Mouse (Mus musculus): Measurements from ENCODE around the gene Tril. TPM values are rescaled to one million over a fixed set of nuclear protein-coding genes. Genes with fewer than 3 reads are reported as not detected.

Gene Tril
- total and polyA plus RNA-seq, 3 experiments, result 0.11 TPM; not detected in 2

DNA sequence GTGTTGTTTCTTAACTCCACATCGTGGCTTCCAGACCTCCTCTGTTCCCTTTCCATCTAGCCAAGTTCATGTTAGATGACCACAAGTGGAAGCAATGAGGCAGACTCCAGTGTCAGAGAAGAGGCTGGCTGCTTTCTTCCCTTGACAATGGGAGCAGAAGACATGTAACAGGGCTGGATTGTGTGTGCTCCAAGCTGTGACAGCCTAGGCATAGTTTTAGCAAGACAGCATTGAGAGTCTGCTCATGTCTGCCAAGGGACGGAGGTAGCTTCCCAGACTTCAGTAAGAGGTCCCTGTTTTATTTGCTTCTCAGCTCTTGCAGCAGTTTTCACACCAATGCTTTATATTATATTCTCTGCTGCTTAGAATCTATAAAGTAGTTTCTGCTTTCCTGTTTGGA lies 33.6 kb upstream of the Tril start:
- H3K36me3 ChIP-seq (replicated peaks), result no peaks in the 10 kb centered on the region
- TF ChIP-seq GATA1 (IDR thresholded peaks at IDR 0.05; ENCODE audit: borderline replicate concordance, low read length), result no peak
- TF ChIP-seq GATA2 (IDR thresholded peaks at IDR 0.05; ENCODE audit: borderline replicate concordance, low read depth, low read length), result no peak
- no peak for TF ChIP-seq POLR2AphosphoS5 (IDR thresholded peaks at IDR 0.05; ENCODE audit: insufficient replicate concordance, low read depth, low read length)
- TF ChIP-seq TAL1 (conservative IDR thresholded peaks at IDR 0.05; ENCODE audit: low read depth, low read length), result no peak
- no peak for TF ChIP-seq CTCF (IDR thresholded peaks at IDR 0.05; ENCODE audit: low read depth, low read length)

DNA sequence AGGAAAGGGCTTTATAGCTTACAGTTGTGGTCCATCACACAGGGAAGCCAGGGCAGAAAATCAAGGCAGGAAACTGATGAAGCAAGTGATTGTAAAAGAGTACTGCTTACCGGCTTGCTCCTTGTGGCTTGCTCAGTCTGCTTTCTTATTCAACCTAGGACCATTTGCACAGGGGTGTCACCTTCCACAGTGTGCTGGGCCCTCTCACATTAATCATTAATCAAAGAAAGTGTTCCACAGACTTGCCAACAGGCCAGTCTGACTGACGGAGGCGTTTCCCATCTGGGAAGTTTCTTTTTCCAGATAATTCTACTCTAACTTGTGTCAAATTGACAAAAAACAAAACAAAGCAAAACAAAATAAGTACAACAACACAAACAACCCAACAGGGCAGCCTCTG lies 32.9 kb upstream of the Tril start:
- Histone ChIP-seq H3K9me3 (replicated peaks) (peaks cover 27% of the 10 kb centered on the region), H3K4me1 (ENCODE audit: insufficient read depth, low read depth, low read length) (no peaks in the 10 kb centered on the region), H3K27me3 (ENCODE audit: insufficient read depth, low read length) (no peaks in the 10 kb centered on the region), H3K36me3 (replicated peaks) (no peaks in the 10 kb centered on the region), H3K4me3 (ENCODE audit: low read depth, low read length) (no peak overlapping the region)
- no peak for DNase-seq (ENCODE audit: low spot score)
- TF ChIP-seq POLR2AphosphoS5 (IDR thresholded peaks at IDR 0.05; ENCODE audit: insufficient replicate concordance, low read depth, low read length) (no peak), CTCF (IDR thresholded peaks at IDR 0.05; ENCODE audit: low read depth, low read length) (no peak), GATA1 (IDR thresholded peaks at IDR 0.05; ENCODE audit: borderline replicate concordance, low read length) (no peak), GATA2 (IDR thresholded peaks at IDR 0.05; ENCODE audit: borderline replicate concordance, low read depth, low read length) (no peak), TAL1 (conservative IDR thresholded peaks at IDR 0.05; ENCODE audit: low read depth, low read length) (no peak)
- ATAC-seq (ENCODE audit: extremely low read depth, insufficient number of reproducible peaks, low FRiP score, poor library complexity, severe bottlenecking), result no peak

More for the DNA sequence above, 33.6 kb upstream of the Tril start:
- Histone ChIP-seq H3K9me3 (replicated peaks) (peaks cover 26% of the 10 kb centered on the region), H3K4me3 (ENCODE audit: low read depth, low read length) (no peak overlapping the region), H3K4me1 (ENCODE audit: insufficient read depth, low read depth, low read length) (no peaks in the 10 kb centered on the region), H3K27me3 (ENCODE audit: insufficient read depth, low read length) (no peaks in the 10 kb centered on the region)
- ATAC-seq (ENCODE audit: extremely low read depth, insufficient number of reproducible peaks, low FRiP score, poor library complexity, severe bottlenecking) (no peak), DNase-seq (ENCODE audit: low spot score) (no peak)

DNA sequence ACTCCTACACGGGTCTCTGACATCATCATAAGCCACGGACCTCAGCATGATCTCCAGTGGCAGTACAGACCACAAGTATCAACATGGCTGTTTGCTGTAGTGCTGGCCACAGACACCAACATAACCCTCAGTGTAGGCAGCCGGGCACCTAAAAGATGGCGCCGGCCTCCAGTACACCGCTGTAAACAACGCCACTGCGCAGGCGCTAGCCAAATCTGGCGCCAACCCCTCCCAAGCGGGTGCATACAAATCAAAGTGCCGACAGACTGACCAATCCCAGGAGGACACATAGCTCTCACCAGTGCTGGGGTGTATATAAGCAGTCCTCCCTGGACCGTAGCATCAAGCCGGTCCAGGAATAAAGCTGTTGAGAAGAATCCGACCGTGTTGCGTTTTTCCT lies 24.0 kb upstream of the Tril start:
- no peaks in the 10 kb centered on the region for H3K27me3 ChIP-seq (ENCODE audit: insufficient read depth, low read length)
- ATAC-seq (ENCODE audit: extremely low read depth, insufficient number of reproducible peaks, low FRiP score, poor library complexity, severe bottlenecking), result no peak
- TF ChIP-seq POLR2AphosphoS5 (IDR thresholded peaks at IDR 0.05; ENCODE audit: insufficient replicate concordance, low read depth, low read length), result no peak
- TF ChIP-seq GATA1 (IDR thresholded peaks at IDR 0.05; ENCODE audit: borderline replicate concordance, low read length), result no peak
- no peak for TF ChIP-seq CTCF (IDR thresholded peaks at IDR 0.05; ENCODE audit: low read depth, low read length)
- no peak for TF ChIP-seq GATA2 (IDR thresholded peaks at IDR 0.05; ENCODE audit: borderline replicate concordance, low read depth, low read length)
- no peak for TF ChIP-seq TAL1 (conservative IDR thresholded peaks at IDR 0.05; ENCODE audit: low read depth, low read length)
- peaks cover 29% of the 10 kb centered on the region for H3K9me3 ChIP-seq (replicated peaks)
- no peak overlapping the region for H3K4me3 ChIP-seq (ENCODE audit: low read depth, low read length)
- no peak for DNase-seq (ENCODE audit: low spot score)
- H3K4me1 ChIP-seq (ENCODE audit: insufficient read depth, low read depth, low read length), result no peaks in the 10 kb centered on the region
- no peaks in the 10 kb centered on the region for H3K36me3 ChIP-seq (replicated peaks)

DNA sequence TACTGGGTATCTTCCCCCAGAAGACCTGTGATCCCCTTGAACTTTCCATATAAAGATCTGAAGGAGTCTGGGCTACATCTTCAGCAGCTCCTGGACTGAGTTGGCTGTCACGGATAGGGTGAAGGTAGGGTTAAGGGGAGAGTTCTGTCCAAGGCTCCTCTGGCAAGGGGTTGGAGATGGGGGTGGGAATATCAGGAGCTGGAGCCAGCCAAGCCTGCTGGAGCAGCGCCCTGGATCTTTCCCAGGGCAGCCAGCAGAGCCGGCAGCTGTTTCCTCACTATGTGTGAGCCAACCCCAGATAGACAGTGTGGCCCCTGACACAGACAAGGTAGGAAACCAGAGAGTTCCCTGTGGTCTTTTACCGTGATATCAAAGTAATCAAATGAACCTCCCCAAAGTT lies 4.6 kb upstream of the Tril start:
- H3K4me1 ChIP-seq (ENCODE audit: insufficient read depth, low read depth, low read length), result no peaks in the 10 kb centered on the region
- DNase-seq (ENCODE audit: low spot score) (no peak), ATAC-seq (ENCODE audit: extremely low read depth, insufficient number of reproducible peaks, low FRiP score, poor library complexity, severe bottlenecking) (no peak)
- H3K4me3 ChIP-seq (ENCODE audit: low read depth, low read length), result no peak overlapping the region
- H3K9me3 ChIP-seq (replicated peaks), result peaks cover 24% of the 10 kb centered on the region
- no peaks in the 10 kb centered on the region for H3K36me3 ChIP-seq (replicated peaks)
- no peak for TF ChIP-seq TAL1 (conservative IDR thresholded peaks at IDR 0.05; ENCODE audit: low read depth, low read length)
- TF ChIP-seq GATA1 (IDR thresholded peaks at IDR 0.05; ENCODE audit: borderline replicate concordance, low read length), result no peak
- no peak for TF ChIP-seq GATA2 (IDR thresholded peaks at IDR 0.05; ENCODE audit: borderline replicate concordance, low read depth, low read length)
- TF ChIP-seq CTCF (IDR thresholded peaks at IDR 0.05; ENCODE audit: low read depth, low read length), result no peak
- no peak for TF ChIP-seq POLR2AphosphoS5 (IDR thresholded peaks at IDR 0.05; ENCODE audit: insufficient replicate concordance, low read depth, low read length)
- no peaks in the 10 kb centered on the region for H3K27me3 ChIP-seq (ENCODE audit: insufficient read depth, low read length)

DNA sequence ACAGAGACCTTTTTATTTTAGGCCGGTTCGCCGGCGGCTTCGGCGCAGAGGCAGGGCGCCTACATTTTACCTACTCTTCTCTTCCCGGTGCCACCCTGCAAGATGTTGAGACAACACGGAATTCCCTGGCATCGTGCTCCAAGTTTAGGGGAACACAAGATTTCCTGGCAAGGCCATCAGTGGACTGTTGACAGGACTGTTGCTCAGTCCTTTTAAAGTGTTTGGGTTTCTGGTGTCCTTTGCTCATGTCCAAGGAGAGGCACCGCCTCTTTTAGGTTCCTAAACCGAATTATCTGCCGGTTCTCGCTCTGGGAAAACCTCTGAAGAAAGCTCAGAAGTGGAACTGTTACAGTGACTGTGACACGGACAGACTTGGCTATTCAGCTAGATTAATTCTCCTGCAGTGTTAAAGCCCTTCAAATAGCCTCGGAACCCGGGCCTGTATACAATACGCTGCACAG lies 441 bp upstream of the Tril start:
- TF ChIP-seq POLR2AphosphoS5 (IDR thresholded peaks at IDR 0.05; ENCODE audit: insufficient replicate concordance, low read depth, low read length) (no peak), TAL1 (conservative IDR thresholded peaks at IDR 0.05; ENCODE audit: low read depth, low read length) (no peak), GATA1 (IDR thresholded peaks at IDR 0.05; ENCODE audit: borderline replicate concordance, low read length) (no peak), GATA2 (IDR thresholded peaks at IDR 0.05; ENCODE audit: borderline replicate concordance, low read depth, low read length) (no peak), CTCF (IDR thresholded peaks at IDR 0.05; ENCODE audit: low read depth, low read length) (no peak)
- H3K4me3 ChIP-seq (ENCODE audit: low read depth, low read length), result no peak overlapping the region
- no peak for ATAC-seq (ENCODE audit: extremely low read depth, insufficient number of reproducible peaks, low FRiP score, poor library complexity, severe bottlenecking)
- H3K36me3 ChIP-seq (replicated peaks), result no peaks in the 10 kb centered on the region
- no peak for DNase-seq (ENCODE audit: low spot score)
- peaks cover 57% of the 10 kb centered on the region for H3K9me3 ChIP-seq (replicated peaks)
- no peaks in the 10 kb centered on the region for H3K4me1 ChIP-seq (ENCODE audit: insufficient read depth, low read depth, low read length)
- H3K27me3 ChIP-seq (ENCODE audit: insufficient read depth, low read length), result peaks cover 4% of the 10 kb centered on the region; the same call in 1 of the 2 replicates

DNA sequence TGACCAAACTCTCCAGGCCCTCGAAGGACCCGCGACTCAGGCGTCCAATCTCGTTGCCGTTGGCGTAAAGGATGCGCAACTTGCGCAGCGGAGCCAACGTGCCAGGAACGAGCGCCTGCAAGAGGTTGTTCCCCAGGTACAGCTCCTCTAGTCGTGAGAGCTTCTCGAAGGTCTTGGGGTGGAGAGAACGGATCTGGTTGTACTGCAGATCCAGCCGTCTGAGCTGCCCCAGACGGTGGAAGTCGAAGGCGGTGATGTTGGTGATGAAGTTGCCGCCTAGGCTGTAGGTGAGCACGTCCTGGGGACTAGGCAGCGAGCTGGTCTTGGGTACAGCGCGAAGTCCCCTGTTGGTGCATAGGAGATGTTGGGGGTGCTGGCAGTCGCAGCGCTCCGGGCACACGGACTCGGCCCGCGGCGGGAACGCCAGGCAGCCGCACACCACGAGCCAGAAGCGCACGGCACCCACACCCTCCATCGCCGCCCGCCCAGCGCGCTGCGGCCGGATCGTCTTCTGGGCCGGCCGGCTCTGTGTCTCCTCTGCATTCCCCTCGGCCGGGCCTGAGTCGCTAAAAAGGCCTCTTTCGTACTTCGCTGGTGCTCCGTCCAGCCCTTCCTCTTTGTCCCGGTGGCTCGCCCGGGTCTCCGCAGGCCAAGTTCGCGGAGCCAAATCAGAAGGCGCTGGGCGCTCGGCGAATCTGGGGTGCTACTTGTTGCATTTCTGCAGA lies 707 bp downstream of the Tril start:
- Histone ChIP-seq H3K4me1 (ENCODE audit: insufficient read depth, low read depth, low read length) (no peaks in the 10 kb centered on the region), H3K4me3 (ENCODE audit: low read depth, low read length) (peak overlapping the region; percentile 7; the same call in 1 of the 2 replicates), H3K9me3 (replicated peaks) (peaks cover 58% of the 10 kb centered on the region), H3K27me3 (ENCODE audit: insufficient read depth, low read length) (peaks cover 4% of the 10 kb centered on the region; the same call in 1 of the 2 replicates), H3K36me3 (replicated peaks) (no peaks in the 10 kb centered on the region)
- TF ChIP-seq GATA1 (IDR thresholded peaks at IDR 0.05; ENCODE audit: borderline replicate concordance, low read length) (no peak), POLR2AphosphoS5 (IDR thresholded peaks at IDR 0.05; ENCODE audit: insufficient replicate concordance, low read depth, low read length) (no peak), TAL1 (conservative IDR thresholded peaks at IDR 0.05; ENCODE audit: low read depth, low read length) (no peak), CTCF (IDR thresholded peaks at IDR 0.05; ENCODE audit: low read depth, low read length) (no peak)
- ATAC-seq (ENCODE audit: extremely low read depth, insufficient number of reproducible peaks, low FRiP score, poor library complexity, severe bottlenecking), result no peak
- DNase-seq (ENCODE audit: low spot score), result no peak

Data from G1E (cell line).